Mouse (Mus musculus) hindbrain, embryonic 11.5 days (tissue): ENCODE data around the gene Slc29a4. TPM values are rescaled to one million over a fixed set of nuclear protein-coding genes. Genes with fewer than 3 reads are reported as not detected.

ENCODE experiments used
- ATAC-seq: fragments of 200-750 bp; cut with Nextera tagmentation; 2 replicates; pipeline ENCODE4 v1.8.0; 2017; ENCODE audit warnings: mild to moderate bottlenecking, moderate TSS enrichment, moderate library complexity; ENCODE audit not compliant: low FRiP score
- DNase-seq: peaks from one replicate; pipeline ENCODE4 v3.0.0-alpha.2; 2015; ENCODE audit warnings: low spot score
- H3K27ac ChIP-seq: fragments of 300-500 bp; sonication (generic); 2 replicates; pipeline ENCODE4 v1.5.1; 2014; ENCODE audit warnings: mild to moderate bottlenecking, low read depth, low read length
- H3K27me3 ChIP-seq: fragments of 300-500 bp; sonication (generic); 2 replicates; pipeline ENCODE4 v1.6.1; 2014; ENCODE audit warnings: mild to moderate bottlenecking, low read length, moderate library complexity, mixed read lengths; ENCODE audit not compliant: control insufficient read depth, insufficient read depth
- H3K36me3 ChIP-seq: fragments of 300-500 bp; sonication (generic); 2 replicates; pipeline ENCODE4 v1.6.1; 2014; ENCODE audit warnings: mild to moderate bottlenecking, low read length, moderate library complexity, mixed read lengths; ENCODE audit not compliant: control insufficient read depth, insufficient read depth
- H3K4me1 ChIP-seq: fragments of 300-500 bp; sonication (generic); replicated peaks from 2 replicates; pipeline ENCODE4 v1.6.1; 2014; ENCODE audit warnings: low read length, mixed read lengths; ENCODE audit not compliant: control insufficient read depth, insufficient read depth
- H3K4me2 ChIP-seq: fragments of 300-500 bp; sonication (generic); replicated peaks from 2 replicates; pipeline ENCODE4 v1.6.1; 2014; ENCODE audit warnings: mild to moderate bottlenecking, low read depth, low read length
- H3K4me3 ChIP-seq: fragments of 300-500 bp; sonication (generic); 2 replicates; pipeline ENCODE4 v1.5.1; 2014; ENCODE audit warnings: low read depth, low read length
- H3K9ac ChIP-seq: fragments of 300-500 bp; sonication (generic); 2 replicates; pipeline ENCODE4 v1.6.1; 2014; ENCODE audit warnings: low read depth, low read length
- H3K9me3 ChIP-seq: fragments of 300-500 bp; sonication (generic); 2 replicates; pipeline ENCODE4 v1.6.1; 2016; ENCODE audit warnings: low read length; ENCODE audit not compliant: control insufficient read depth
- WGBS: fragments of 180-500 bp; shearing (Covaris S2); extraction: QIAGEN DNeasy Blood & Tissue Kit; methylation state at CpG from one replicate; pipeline ENCODE4 v1.1.7; 2014; 5-methylcytosine and 5-hydroxymethylcytosine counted together
- polyA plus RNA-seq: library from polyadenylated mRNA; unstranded; fragments of >200 nt; fragmentation: Nextera tagmentation; extraction: Ambion mirVana; gene quantifications from 2 replicates; pipeline ENCODE4 v1.2.1, GENCODE M21; 2014

Gene Slc29a4
- polyA plus RNA-seq, 1 experiment from 2014 or later = 24.1 TPM

DNA sequence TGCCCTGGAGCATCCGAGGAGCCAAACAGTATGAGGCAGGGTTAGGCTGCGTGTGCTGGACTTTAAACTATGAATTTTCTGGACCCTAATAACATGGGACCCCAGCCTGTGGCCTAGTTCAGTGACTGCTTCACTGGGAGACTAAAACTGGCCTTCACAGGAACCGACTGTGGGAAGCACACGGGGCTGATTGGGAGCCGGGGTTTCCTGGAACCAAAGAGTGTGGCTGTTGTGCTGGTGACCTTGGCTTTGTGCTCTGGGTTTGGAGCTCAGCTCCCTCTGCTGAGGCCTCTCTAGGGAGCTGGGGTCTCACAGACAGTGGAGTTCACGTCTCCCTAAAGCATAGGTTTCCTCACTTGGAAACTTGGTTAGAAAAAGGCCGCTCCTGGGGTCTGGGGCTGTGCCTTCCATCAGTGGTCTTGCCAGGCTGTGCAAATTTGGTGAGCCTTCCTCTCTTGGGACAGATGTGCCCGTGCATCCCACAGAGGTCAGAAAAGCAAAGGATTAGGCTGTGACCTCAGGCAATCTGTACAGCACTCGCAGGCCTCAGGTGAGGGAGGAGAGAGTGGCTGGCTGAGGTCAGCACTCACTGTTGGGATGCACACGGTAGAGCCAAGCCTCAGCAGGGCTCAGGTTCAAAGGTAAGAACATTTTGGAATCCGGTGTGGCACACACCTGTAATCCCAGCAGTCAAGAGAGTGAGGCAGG, 23.6 kb upstream of the Slc29a4 start:
- peaks cover 5% of the 10 kb centered on the region; the same call in 1 of the 2 replicates for H3K36me3 ChIP-seq
- H3K4me1 ChIP-seq = no peaks in the 10 kb centered on the region
- no peak overlapping the region for H3K9ac ChIP-seq
- ATAC-seq (no peak), DNase-seq (no peak)
- H3K9me3 ChIP-seq = no peaks in the 10 kb centered on the region
- no peak overlapping the region for H3K4me2 ChIP-seq
- H3K27me3 ChIP-seq = no peaks in the 10 kb centered on the region
- WGBS = 88% methylated on average over 11 of the region's 11 CpGs
- no peak overlapping the region for H3K27ac ChIP-seq
- H3K4me3 ChIP-seq = no peak overlapping the region

DNA sequence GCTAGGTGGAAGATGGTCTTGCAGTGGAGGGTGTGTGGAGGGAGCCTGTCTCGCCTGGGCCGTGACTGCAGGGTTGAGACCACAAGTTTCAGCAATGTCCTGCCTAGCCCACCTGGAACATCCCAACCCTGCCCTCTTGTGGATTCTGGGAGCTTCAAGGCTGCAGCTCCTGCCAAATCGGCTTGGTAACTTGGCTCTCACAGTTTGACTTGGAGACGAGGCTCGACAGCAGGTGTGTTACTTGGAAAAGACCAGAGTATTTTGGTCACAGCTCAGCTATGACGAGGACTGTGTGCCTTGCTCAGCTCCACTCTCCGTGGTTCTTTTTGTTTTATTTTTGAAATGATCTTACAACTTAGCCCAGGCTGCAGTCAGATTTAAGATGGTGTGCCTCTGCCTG, 22.6 kb upstream of the Slc29a4 start:
- Histone ChIP-seq H3K27ac (no peak overlapping the region), H3K4me3 (no peak overlapping the region), H3K9ac (no peak overlapping the region), H3K4me1 (no peaks in the 10 kb centered on the region), H3K36me3 (peaks cover 2% of the 10 kb centered on the region; the same call in 1 of the 2 replicates), H3K27me3 (no peaks in the 10 kb centered on the region), H3K4me2 (no peak overlapping the region), H3K9me3 (no peaks in the 10 kb centered on the region)
- ATAC-seq = no peak
- DNase-seq = no peak
- WGBS = 79% methylated on average over 7 of the region's 7 CpGs

DNA sequence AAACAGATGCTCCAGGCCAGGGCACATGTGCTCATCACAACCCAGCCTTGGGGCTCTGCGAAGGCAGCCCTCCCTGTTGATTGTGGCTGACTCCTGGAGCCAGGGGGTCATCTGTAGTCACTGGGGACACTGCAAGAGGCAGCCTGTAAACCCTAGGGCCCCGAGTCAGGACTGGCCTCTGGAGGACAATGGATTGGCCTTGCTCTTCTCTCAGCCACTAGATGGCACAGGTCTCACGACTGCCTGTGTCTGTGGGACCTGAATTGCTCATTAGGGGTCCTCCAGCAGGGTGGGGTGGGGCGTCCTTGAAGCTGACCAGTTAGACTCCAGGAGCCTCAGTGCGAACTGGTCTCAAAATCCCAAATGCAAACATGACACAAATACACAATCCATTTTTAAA, 19.2 kb upstream of the Slc29a4 start:
- no peak overlapping the region for H3K4me2 ChIP-seq
- H3K4me3 ChIP-seq = no peak overlapping the region
- ATAC-seq (peak; percentile 66; the same call in 1 of the 2 replicates), DNase-seq (peak; percentile 51)
- H3K9ac ChIP-seq = no peak overlapping the region
- H3K9me3 ChIP-seq = no peaks in the 10 kb centered on the region
- no peak overlapping the region for H3K27ac ChIP-seq
- no peaks in the 10 kb centered on the region for H3K27me3 ChIP-seq
- H3K36me3 ChIP-seq = no peaks in the 10 kb centered on the region
- WGBS = 28% methylated on average over 5 of the region's 5 CpGs
- H3K4me1 ChIP-seq = no peaks in the 10 kb centered on the region

DNA sequence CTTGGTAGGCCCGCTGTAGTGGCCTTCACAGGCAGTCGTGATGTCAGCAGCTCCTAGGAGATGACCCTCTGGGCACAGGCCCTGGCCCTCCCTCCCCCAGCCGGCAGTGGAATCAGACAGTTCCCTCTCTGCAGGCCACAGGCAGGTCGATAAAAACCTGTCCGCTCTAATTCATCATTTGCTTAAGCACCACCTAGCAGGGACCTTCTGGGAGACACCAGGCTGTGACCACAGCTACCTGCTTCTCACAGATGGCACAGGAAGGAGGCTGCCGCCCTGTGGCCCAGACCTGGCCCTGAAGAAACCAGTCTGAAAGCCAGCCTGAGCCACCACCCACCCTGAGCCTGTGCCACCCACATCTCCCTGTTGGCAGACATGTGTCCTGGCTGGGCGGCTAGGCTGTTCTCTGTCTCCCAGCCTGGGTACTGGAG, 14.2 kb upstream of the Slc29a4 start:
- Histone ChIP-seq H3K27ac (no peak overlapping the region), H3K4me3 (no peak overlapping the region), H3K4me2 (no peak overlapping the region), H3K4me1 (no peaks in the 10 kb centered on the region), H3K27me3 (no peaks in the 10 kb centered on the region), H3K36me3 (no peaks in the 10 kb centered on the region), H3K9me3 (no peaks in the 10 kb centered on the region), H3K9ac (no peak overlapping the region)
- no peak for DNase-seq
- no peak for ATAC-seq
- WGBS = 55% methylated on average over 7 of the region's 7 CpGs

DNA sequence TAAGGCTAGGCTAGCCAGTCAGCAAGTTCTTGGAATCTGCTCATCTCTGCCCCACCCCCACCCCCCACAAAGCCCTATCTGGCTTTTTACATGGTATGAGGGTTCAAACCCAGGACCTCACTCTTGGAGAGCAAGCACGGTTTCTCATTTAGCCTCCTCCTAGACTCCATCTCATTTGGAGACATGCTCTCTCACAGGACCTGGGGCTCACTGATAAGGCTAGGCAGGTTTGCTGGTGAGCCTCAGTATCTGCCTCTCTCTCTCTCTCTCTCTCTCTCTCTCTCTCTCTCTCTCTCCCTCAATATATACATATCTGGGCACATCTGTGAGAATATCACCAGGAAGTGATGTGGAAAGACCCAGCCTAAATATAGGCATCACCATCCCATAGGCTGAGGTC, 13.2 kb upstream of the Slc29a4 start:
- 94% methylated on average over 1 of the region's 1 CpGs for WGBS

DNA sequence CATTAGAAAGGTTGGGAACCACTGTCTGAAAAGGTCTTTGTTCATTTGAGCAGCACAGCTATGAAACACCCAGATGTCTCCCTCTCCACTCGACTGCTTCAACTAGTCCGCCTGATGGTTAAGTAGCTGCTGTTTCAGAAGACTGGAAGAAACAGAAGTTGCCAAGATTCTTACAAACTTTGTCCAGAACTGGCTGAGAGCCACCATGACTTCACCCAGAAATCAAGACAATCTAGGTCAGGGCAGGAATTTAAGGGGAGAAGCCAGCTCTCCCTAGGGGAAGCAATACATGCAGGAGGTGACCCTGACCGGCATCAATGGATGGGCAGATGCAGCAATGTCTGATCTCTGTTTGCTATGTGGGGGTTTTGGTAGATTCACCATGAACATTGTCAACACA, 10.4 kb upstream of the Slc29a4 start:
- DNase-seq (no peak), ATAC-seq (no peak)
- Histone ChIP-seq H3K27me3 (no peaks in the 10 kb centered on the region), H3K9me3 (no peaks in the 10 kb centered on the region), H3K4me3 (no peak overlapping the region), H3K4me1 (no peaks in the 10 kb centered on the region), H3K27ac (no peak overlapping the region), H3K36me3 (no peaks in the 10 kb centered on the region), H3K4me2 (no peak overlapping the region), H3K9ac (no peak overlapping the region)
- 94% methylated on average over 3 of the region's 3 CpGs for WGBS

More for the DNA sequence above, 13.2 kb upstream of the Slc29a4 start:
- H3K9ac ChIP-seq = no peak overlapping the region
- H3K27ac ChIP-seq = no peak overlapping the region
- no peaks in the 10 kb centered on the region for H3K4me1 ChIP-seq
- H3K4me3 ChIP-seq = no peak overlapping the region
- ATAC-seq = no peak
- DNase-seq = no peak
- H3K27me3 ChIP-seq = no peaks in the 10 kb centered on the region
- no peaks in the 10 kb centered on the region for H3K9me3 ChIP-seq
- H3K4me2 ChIP-seq = no peak overlapping the region
- no peaks in the 10 kb centered on the region for H3K36me3 ChIP-seq

DNA sequence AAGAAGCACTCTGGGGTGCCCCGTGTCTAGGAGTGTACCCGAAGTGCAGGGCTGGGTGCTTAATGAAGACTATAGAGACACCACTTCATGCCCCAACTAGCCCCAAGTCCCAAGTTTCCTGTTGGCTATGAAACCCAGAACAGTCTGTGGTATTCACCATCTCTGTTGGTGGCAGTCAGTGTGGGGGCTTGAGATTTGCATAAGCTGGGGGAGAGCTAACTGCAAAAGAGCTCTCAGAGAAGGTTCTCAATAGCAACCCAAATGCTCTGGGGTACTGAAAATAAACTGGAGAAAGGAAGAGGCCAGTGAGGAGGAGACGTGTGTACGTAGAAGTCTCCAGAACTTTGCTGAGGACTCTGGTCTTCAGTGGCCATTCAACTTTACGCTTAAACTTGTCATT, 9.8 kb upstream of the Slc29a4 start:
- no peak overlapping the region for H3K27ac ChIP-seq
- no peaks in the 10 kb centered on the region for H3K4me1 ChIP-seq
- no peaks in the 10 kb centered on the region for H3K27me3 ChIP-seq
- H3K4me3 ChIP-seq = no peak overlapping the region
- ATAC-seq (no peak), DNase-seq (no peak)
- no peak overlapping the region for H3K9ac ChIP-seq
- 85% methylated on average over 5 of the region's 5 CpGs for WGBS
- H3K36me3 ChIP-seq = no peaks in the 10 kb centered on the region
- no peak overlapping the region for H3K4me2 ChIP-seq
- H3K9me3 ChIP-seq = no peaks in the 10 kb centered on the region

DNA sequence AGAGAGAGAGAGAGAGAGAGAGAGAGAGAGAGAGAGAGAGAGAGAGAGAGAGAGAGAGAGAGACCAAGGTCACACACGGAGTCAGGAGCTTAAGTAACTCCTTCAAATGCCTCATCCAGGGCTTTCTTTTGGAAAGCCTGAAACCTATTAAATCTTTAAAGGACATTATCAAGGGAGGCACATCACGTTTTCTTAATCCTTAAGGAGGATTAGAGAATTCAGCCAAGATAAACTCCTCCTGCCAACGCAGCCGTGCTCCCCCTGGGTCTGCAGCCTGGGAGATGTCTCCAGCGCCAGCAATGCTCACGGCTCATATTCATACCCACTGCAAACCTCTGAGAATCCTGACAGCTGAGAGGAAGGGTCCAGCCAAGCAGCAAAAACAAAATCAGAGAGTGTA, 3.4 kb upstream of the Slc29a4 start:
- DNase-seq = no peak
- H3K4me3 ChIP-seq = no peak overlapping the region
- no peaks in the 10 kb centered on the region for H3K9me3 ChIP-seq
- H3K9ac ChIP-seq = no peak overlapping the region
- no peaks in the 10 kb centered on the region for H3K4me1 ChIP-seq
- H3K4me2 ChIP-seq = no peak overlapping the region
- H3K36me3 ChIP-seq = no peaks in the 10 kb centered on the region
- 69% methylated on average over 6 of the region's 6 CpGs for WGBS
- no peaks in the 10 kb centered on the region; the same call in 1 of the 2 replicates for H3K27me3 ChIP-seq
- no peak overlapping the region for H3K27ac ChIP-seq
- no peak for ATAC-seq

DNA sequence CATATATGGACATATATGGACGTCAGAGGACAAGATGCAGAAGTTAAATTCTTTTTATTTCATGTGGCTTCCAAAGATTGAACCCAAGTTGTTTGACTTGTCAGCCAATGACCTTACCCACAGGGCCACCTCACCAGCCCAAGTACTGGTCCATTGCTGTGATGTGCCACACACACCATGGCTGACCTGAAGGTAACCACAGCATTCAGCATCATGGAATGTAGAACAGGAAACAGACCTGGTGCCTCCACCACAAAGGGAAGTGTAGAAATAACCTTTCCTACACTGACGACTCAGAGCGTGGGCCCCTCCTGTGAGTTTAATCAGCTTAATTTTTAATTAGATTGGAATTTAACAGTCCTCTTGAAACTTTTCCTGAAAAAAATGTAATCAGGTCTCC, 2.0 kb upstream of the Slc29a4 start:
- Histone ChIP-seq H3K27me3 (no peaks in the 10 kb centered on the region; the same call in 1 of the 2 replicates), H3K4me2 (no peak overlapping the region), H3K9ac (no peak overlapping the region), H3K27ac (no peak overlapping the region), H3K4me3 (no peak overlapping the region), H3K36me3 (no peaks in the 10 kb centered on the region), H3K4me1 (no peaks in the 10 kb centered on the region), H3K9me3 (no peaks in the 10 kb centered on the region)
- ATAC-seq (no peak), DNase-seq (no peak)
- WGBS = 84% methylated on average over 3 of the region's 3 CpGs
